In genomic region chr12:70968141-70968790, GRCm38 (mm10) we compare ENCODE assay signal across 7 mouse cellular contexts. TPM values are rescaled to one million over a fixed set of nuclear protein-coding genes. Genes with fewer than 3 reads are reported as not detected.
DNase-seq lines count a peak whose midpoint lies in the region; ATAC-seq and TF ChIP-seq lines count a peak whose summit lies in the region.

No protein-coding gene starts in this region.

- peak overlapping the region; percentile 82 for H3K4me3 ChIP-seq in intestine, postnatal 0 days (ENCODE audit: low read depth, low read length)
- H3K4me3 ChIP-seq in midbrain, embryonic 10.5 days = peak overlapping the region; percentile 74

- H3K9ac ChIP-seq in intestine, postnatal 0 days (ENCODE audit: low read depth, low read length) = peak overlapping the region; percentile 79

- no peaks in the 10 kb centered on the region for H3K9me3 ChIP-seq in intestine, postnatal 0 days (ENCODE audit: control insufficient read depth)
- no peaks in the 10 kb centered on the region for H3K9me3 ChIP-seq in midbrain, embryonic 10.5 days (replicated peaks)

- peak; percentile 71 to 76 for DNase-seq in adrenal gland, adult 18-20 months (ENCODE audit: low spot score in 2 of 2)
- DNase-seq in embryo, embryonic 11 days = peak; percentile 88
- peak; percentile 73 to 80 for DNase-seq in gastrocnemius, postnatal 36 days
- peak; percentile 74 to 77 for DNase-seq in left cerebral cortex, postnatal 36 days (ENCODE audit: low spot score in 2 of 2)
- peak; percentile 83 for DNase-seq in midbrain, embryonic 10.5 days (ENCODE audit: low spot score)
- peak; percentile 84 for DNase-seq in skeletal muscle tissue, adult 2 months (ENCODE audit: low read depth, low spot score)

- 0 out of 2 replicates have a peak, but pooled peaks cover 6% of the 10 kb centered on the region for H3K36me3 ChIP-seq in intestine, postnatal 0 days (ENCODE audit: control insufficient read depth, insufficient read depth)
- peaks cover 12% of the 10 kb centered on the region for H3K36me3 ChIP-seq in midbrain, embryonic 10.5 days

- no peaks in the 10 kb centered on the region for H3K27me3 ChIP-seq in intestine, postnatal 0 days (replicated peaks; ENCODE audit: control insufficient read depth, insufficient read depth, low read length)
- H3K27me3 ChIP-seq in midbrain, embryonic 10.5 days (ENCODE audit: low read depth, poor library complexity, severe bottlenecking) = no peaks in the 10 kb centered on the region

- WGBS in intestine, postnatal 0 days = under 1% methylated on average over 35 of the region's 35 CpGs
- WGBS in midbrain, embryonic 10.5 days = 1% methylated on average over 35 of the region's 35 CpGs

- peak; percentile 78 for TF ChIP-seq CTCF in intestine, postnatal 0 days (IDR thresholded peaks at IDR 0.05; ENCODE audit: low read depth)

- ATAC-seq in intestine, postnatal 0 days = peak; percentile 82

- H3K4me2 ChIP-seq in intestine, postnatal 0 days (replicated peaks; ENCODE audit: low read depth) = peak overlapping the region; percentile 65

- H3K4me1 ChIP-seq in intestine, postnatal 0 days (replicated peaks; ENCODE audit: control insufficient read depth, insufficient read depth, low read length) = no peaks in the 10 kb centered on the region
- peaks cover 8% of the 10 kb centered on the region for H3K4me1 ChIP-seq in midbrain, embryonic 10.5 days

- intact Hi-C loops in gastrocnemius, postnatal 36 days (cut with DNase I) = loop anchor here (2.0 to 5.0 kb wide), 3 partner anchors 49 to 169 kb away; partner anchors contain the start of genes 2700049A03Rik, Arid4a and Timm9
- intact Hi-C loops in left cerebral cortex, postnatal 36 days (cut with DNase I) = loop anchor here (5.0 kb wide), 1 partner anchor 49 kb away; the partner anchor contains the start of gene Arid4a

- H3K27ac ChIP-seq in intestine, postnatal 0 days (ENCODE audit: low read depth, low read length) = peak overlapping the region; percentile 97
- peak overlapping the region; percentile 90 for H3K27ac ChIP-seq in midbrain, embryonic 10.5 days (replicated peaks)

RNA-seq across cellular contexts. Expression of gene Psma3, which starts 6.2 kb away (rescaled TPM):
- 100 to 1,000 TPM; 377 to 394 TPM for total RNA-seq in adrenal gland, adult 18-20 months (2021)
- total RNA-seq in gastrocnemius, postnatal 36 days (2021) = 100 to 1,000 TPM; 278 to 296 TPM
- 365 and 387 TPM in 2 replicates for polyA plus RNA-seq in intestine, postnatal 0 days (2015; fragmentation: Nextera tagmentation; extraction: Ambion mirVana)
- 100 to 1,000 TPM; 175 to 184 TPM for total RNA-seq in left cerebral cortex, postnatal 36 days (2021)
- polyA plus RNA-seq in midbrain, embryonic 10.5 days (2016; fragmentation: Nextera tagmentation; extraction: Ambion mirVana) = 620 and 680 TPM in 2 replicates

RNA-seq across cellular contexts. Expression of gene Actr10, which starts 30.6 kb away (rescaled TPM):
- total RNA-seq in adrenal gland, adult 18-20 months (2021) = 100 to 1,000 TPM; 173 to 207 TPM
- total RNA-seq in gastrocnemius, postnatal 36 days (2021) = 10 to 100 TPM; 88.1 to 92.1 TPM
- 164 and 181 TPM in 2 replicates for polyA plus RNA-seq in intestine, postnatal 0 days (2015; fragmentation: Nextera tagmentation; extraction: Ambion mirVana)
- total RNA-seq in left cerebral cortex, postnatal 36 days (2021) = 100 to 1,000 TPM; 146 to 163 TPM
- polyA plus RNA-seq in midbrain, embryonic 10.5 days (2016; fragmentation: Nextera tagmentation; extraction: Ambion mirVana) = 225 and 228 TPM in 2 replicates

RNA-seq across cellular contexts. Expression of gene Arid4a, which starts 47.5 kb away (rescaled TPM):
- 10 to 100 TPM; 18.6 to 20.3 TPM for total RNA-seq in adrenal gland, adult 18-20 months (2021)
- total RNA-seq in gastrocnemius, postnatal 36 days (2021) = 1 to 10 TPM; 6.8 to 7.8 TPM
- 23.2 and 27.4 TPM in 2 replicates for polyA plus RNA-seq in intestine, postnatal 0 days (2015; fragmentation: Nextera tagmentation; extraction: Ambion mirVana)
- 10 to 100 TPM; 32.0 to 36.5 TPM for total RNA-seq in left cerebral cortex, postnatal 36 days (2021)
- polyA plus RNA-seq in midbrain, embryonic 10.5 days (2016; fragmentation: Nextera tagmentation; extraction: Ambion mirVana) = 25.5 and 26.6 TPM in 2 replicates

Comparison
In these comparisons a context has a peak if more than half of its experiments do, and no peak if none do; other contexts are left out.
1. Peak in every context shown above with its lines: DNase-seq, ATAC-seq, H3K4me3 ChIP-seq and H3K27ac ChIP-seq.